ENCODE assay signal across 18 mouse cellular contexts in genomic region chr10:70766869-70767268, GRCm38 (mm10).
DNase-seq lines count a peak whose midpoint lies in the region; ATAC-seq and TF ChIP-seq lines count a peak whose summit lies in the region.
"Had no signal": no experiment of that assay in that cellular context is flagged by ENCODE, and none has a peak within 500 bp of the region (broad histone marks: within the 10 kb centered on the region; RNA-seq: fewer than 3 reads in every experiment).

No protein-coding gene starts in this region.

- no peaks in the 10 kb centered on the region for H3K79me2 ChIP-seq in myocyte (ENCODE audit: control insufficient read depth, insufficient read depth)

- TF ChIP-seq CTCF in layer of hippocampus, adult 2 months (conservative IDR thresholded peaks at IDR 0.05) = no peak
- TF ChIP-seq CTCF in cortical plate, adult 2 months (IDR thresholded peaks at IDR 0.05; ENCODE audit: extremely low read depth, insufficient read depth, low read length) = no peak

- WGBS in neural tube, embryonic 11.5 days = 63% methylated on average over 1 of the region's 1 CpGs
- 28% methylated on average over 1 of the region's 1 CpGs for WGBS in neural tube, embryonic 15.5 days

- no peaks in the 10 kb centered on the region for H3K9me3 ChIP-seq in neural tube, embryonic 11.5 days (ENCODE audit: control insufficient read depth, low read length)
- H3K9me3 ChIP-seq in neural tube, embryonic 15.5 days (replicated peaks) = no peaks in the 10 kb centered on the region
- H3K9me3 ChIP-seq: embryonic facial prominence, embryonic 13.5 days; embryonic facial prominence, embryonic 15.5 days; forebrain, embryonic 10.5 days; forebrain, embryonic 12.5 days had no signal

- H3ac ChIP-seq in myocyte (ENCODE audit: control insufficient read depth, insufficient read length) = no peak overlapping the region

- H3K27me3 ChIP-seq in neural tube, embryonic 11.5 days (ENCODE audit: control insufficient read depth, insufficient read depth, low read length) = no peaks in the 10 kb centered on the region
- no peaks in the 10 kb centered on the region for H3K27me3 ChIP-seq in neural tube, embryonic 15.5 days (replicated peaks)
- H3K27me3 ChIP-seq in myocyte (ENCODE audit: control insufficient read depth, insufficient read depth, insufficient read length) = no peaks in the 10 kb centered on the region
- H3K27me3 ChIP-seq: embryonic facial prominence, embryonic 13.5 days; embryonic facial prominence, embryonic 15.5 days; forebrain, embryonic 12.5 days had no signal

- H3K36me3 ChIP-seq in neural tube, embryonic 11.5 days (ENCODE audit: control insufficient read depth, insufficient read depth, low read length) = no peaks in the 10 kb centered on the region
- H3K36me3 ChIP-seq in neural tube, embryonic 15.5 days = no peaks in the 10 kb centered on the region
- H3K36me3 ChIP-seq in myocyte (ENCODE audit: control insufficient read depth, insufficient read depth) = no peaks in the 10 kb centered on the region
- H3K36me3 ChIP-seq: embryonic facial prominence, embryonic 13.5 days; embryonic facial prominence, embryonic 15.5 days; forebrain, embryonic 10.5 days; forebrain, embryonic 12.5 days had no signal

- no peak for TF ChIP-seq POLR2A in cortical plate, adult 2 months (IDR thresholded peaks at IDR 0.05; ENCODE audit: extremely low read depth, insufficient read depth, low read length)
- no peak for TF ChIP-seq POLR2A in myocyte (IDR thresholded peaks at IDR 0.05; ENCODE audit: insufficient read length, low read depth)

- no peak overlapping the region for H3K9ac ChIP-seq in neural tube, embryonic 11.5 days (ENCODE audit: low read length)
- H3K9ac ChIP-seq in neural tube, embryonic 15.5 days (replicated peaks) = no peak overlapping the region
- H3K9ac ChIP-seq: embryonic facial prominence, embryonic 13.5 days; embryonic facial prominence, embryonic 15.5 days; forebrain, embryonic 12.5 days had no signal

- H3K4me1 ChIP-seq in neural tube, embryonic 11.5 days (ENCODE audit: control insufficient read depth, insufficient read depth, low read length) = no peaks in the 10 kb centered on the region
- H3K4me1 ChIP-seq in neural tube, embryonic 15.5 days = peaks cover 9% of the 10 kb centered on the region; the same call in 1 of the 2 replicates
- no peaks in the 10 kb centered on the region for H3K4me1 ChIP-seq in cortical plate, adult 2 months (ENCODE audit: control insufficient read depth, insufficient read depth, low read length)
- H3K4me1 ChIP-seq: embryonic facial prominence, embryonic 13.5 days; embryonic facial prominence, embryonic 15.5 days; forebrain, embryonic 10.5 days; forebrain, embryonic 12.5 days had no signal

- H3K27ac ChIP-seq in layer of hippocampus, adult 2 months = peak overlapping the region; percentile 79
- H3K27ac ChIP-seq in neural tube, embryonic 11.5 days (ENCODE audit: low read depth, low read length) = peak overlapping the region; percentile 64
- H3K27ac ChIP-seq in neural tube, embryonic 15.5 days (replicated peaks) = no peak overlapping the region
- H3K27ac ChIP-seq in cortical plate, adult 2 months (ENCODE audit: insufficient read depth, low read length) = 0 out of 2 replicates have a peak overlapping the region, but pooled peaks have one; percentile 43
- H3K27ac ChIP-seq: embryonic facial prominence, embryonic 13.5 days; embryonic facial prominence, embryonic 15.5 days; forebrain, embryonic 10.5 days; forebrain, embryonic 12.5 days had no signal

- H3K4me3 ChIP-seq in layer of hippocampus, adult 2 months = no peak overlapping the region
- no peak overlapping the region for H3K4me3 ChIP-seq in neural tube, embryonic 11.5 days (ENCODE audit: low read depth, low read length)
- no peak overlapping the region for H3K4me3 ChIP-seq in neural tube, embryonic 15.5 days (replicated peaks)
- H3K4me3 ChIP-seq in cortical plate, adult 2 months (ENCODE audit: insufficient read depth, low read length) = no peak overlapping the region
- no peak overlapping the region for H3K4me3 ChIP-seq in myocyte
- H3K4me3 ChIP-seq: embryonic facial prominence, embryonic 13.5 days; embryonic facial prominence, embryonic 15.5 days; erythroblast, embryonic 14.5 days; forebrain, embryonic 10.5 days; forebrain, embryonic 12.5 days had no signal

- ATAC-seq in neural tube, embryonic 11.5 days (ENCODE audit: insufficient read depth, low FRiP score, low TSS enrichment) = 0 out of 2 replicates have a peak, but pooled peaks have one; percentile 45
- no peak for ATAC-seq in neural tube, embryonic 15.5 days (ENCODE audit: low FRiP score)
- ATAC-seq: forebrain, embryonic 14.5 days; forebrain, embryonic 16.5 days had no signal

- no peak for DNase-seq in layer of hippocampus, adult 2 months (ENCODE audit: low spot score in 2 of 2)
- DNase-seq in layer of hippocampus, postnatal 25 days (ENCODE audit: extremely low spot score in 1 of 2, low spot score in 1 of 2) = no peak
- DNase-seq in neural tube, embryonic 11.5 days (ENCODE audit: low spot score) = no peak
- no peak for DNase-seq in kidney, postnatal 14 days
- DNase-seq in adrenal gland, adult (ENCODE audit: inconsistent age in 2 of 2, low spot score in 1 of 2) = no peak
- DNase-seq: adrenal gland, adult 8-10 months; adrenal gland, postnatal 14 days; adrenal gland, postnatal 36 days had no signal

- no peak overlapping the region for H3K4me2 ChIP-seq in neural tube, embryonic 11.5 days (ENCODE audit: low read depth)
- H3K4me2 ChIP-seq in neural tube, embryonic 15.5 days = no peak overlapping the region
- H3K4me2 ChIP-seq in myocyte (ENCODE audit: low read depth) = peak overlapping the region; percentile 46
- H3K4me2 ChIP-seq: embryonic facial prominence, embryonic 13.5 days; embryonic facial prominence, embryonic 15.5 days; forebrain, embryonic 12.5 days had no signal

TF ChIP-seq in myocyte, 11 proteins besides CTCF, POLR2A, EP300 and RAD21:
- no peak for TF ChIP-seq TCF12 (IDR thresholded peaks at IDR 0.05; ENCODE audit: insufficient read depth, poor library complexity, severe bottlenecking)
- TF ChIP-seq POLR2AphosphoS2 (IDR thresholded peaks at IDR 0.05; ENCODE audit: insufficient read length, low read depth) = no peak
- no peak for TF ChIP-seq MYOG (IDR thresholded peaks at IDR 0.05; ENCODE audit: control insufficient read depth in 1 of 3, insufficient read depth in 1 of 3, insufficient read length in 2 of 3, low read depth in 2 of 3)
- TF ChIP-seq SRF (IDR thresholded peaks at IDR 0.05; ENCODE audit: control insufficient read depth, insufficient read length, low read depth) = no peak
- no peak for TF ChIP-seq MAX (IDR thresholded peaks at IDR 0.05; ENCODE audit: low read depth)
- no peak for TF ChIP-seq REST (IDR thresholded peaks at IDR 0.05; ENCODE audit: insufficient read depth, insufficient read length)
- TF ChIP-seq CEBPB (IDR thresholded peaks at IDR 0.05; ENCODE audit: insufficient read depth, poor library complexity, severe bottlenecking) = no peak
- TF ChIP-seq USF1 (IDR thresholded peaks at IDR 0.05; ENCODE audit: low read depth) = no peak
- TF ChIP-seq TCF3 (IDR thresholded peaks at IDR 0.05; ENCODE audit: insufficient read length, low read depth) = no peak
- no peak for TF ChIP-seq MYOD1 (IDR thresholded peaks at IDR 0.05; ENCODE audit: control insufficient read depth in 1 of 3, insufficient read length in 2 of 3, low read depth in 2 of 3)
- TF ChIP-seq E2F4 (IDR thresholded peaks at IDR 0.05; ENCODE audit: insufficient read depth) = no peak
